Mouse (Mus musculus) MEL (cell line): ENCODE results near the gene Gstt2.

Source experiments
- BHLHE40 ChIP-seq: IDR thresholded peaks from 2 replicates; pipeline ENCODE4 v1.6.1; 2012; ENCODE audit warnings: low read depth, mild to moderate bottlenecking, inconsistent platforms, low read length, improper control_type of control experiment, borderline replicate concordance
- CTCF ChIP-seq, 3 experiments: IDR thresholded peaks in 2 of 3; conservative IDR thresholded peaks in 1 of 3; 2 replicates each; pipeline ENCODE4 v1.5.1; 2011 to 2012; ENCODE audit warnings: low read length in 3 of 3, low read depth in 2 of 3, mild to moderate bottlenecking in 2 of 3, improper control_type of control experiment in 1 of 3, inconsistent platforms in 1 of 3, mixed read lengths in 1 of 3, moderate library complexity in 1 of 3; ENCODE audit not compliant: control insufficient read depth in 1 of 3, insufficient read depth in 1 of 3, poor library complexity in 1 of 3, severe bottlenecking in 1 of 3
- EP300 ChIP-seq, 2 experiments: IDR thresholded peaks; 2 replicates each; pipeline ENCODE4 v1.6.1; 2011; ENCODE audit warnings: improper control_type of control experiment in 2 of 2, low read length in 2 of 2, low read depth in 1 of 2, mild to moderate bottlenecking in 1 of 2
- JUND ChIP-seq: IDR thresholded peaks from 2 replicates; pipeline ENCODE4 v1.6.1; 2011; ENCODE audit warnings: low read depth, mild to moderate bottlenecking, improper control_type of control experiment, low read length
- MEF2A ChIP-seq: IDR thresholded peaks from 2 replicates; pipeline ENCODE4 v1.6.1; 2014; ENCODE audit warnings: low read depth, mild to moderate bottlenecking, inconsistent platforms, low read length, improper control_type of control experiment; ENCODE audit not compliant: poor library complexity, insufficient replicate concordance, severe bottlenecking; ENCODE audit errors: extremely low read depth
- NELFE ChIP-seq: IDR thresholded peaks from 2 replicates; pipeline ENCODE4 v1.6.1; 2011; ENCODE audit warnings: low read depth, low read length, improper control_type of control experiment
- POLR2A ChIP-seq, 2 experiments: IDR thresholded peaks; 2 replicates each; pipeline ENCODE4 v1.6.1; 2011 to 2012; ENCODE audit warnings: low read length in 2 of 2, mild to moderate bottlenecking in 2 of 2, control low read depth in 1 of 2, improper control_type of control experiment in 1 of 2, low read depth in 1 of 2, moderate library complexity in 1 of 2; ENCODE audit not compliant: control insufficient read depth in 1 of 2, insufficient read depth in 1 of 2, poor library complexity in 1 of 2
- POLR2AphosphoS2 ChIP-seq: IDR thresholded peaks from 2 replicates; pipeline ENCODE4 v1.6.1; 2011; ENCODE audit warnings: low read length, improper control_type of control experiment
- RAD21 ChIP-seq: IDR thresholded peaks from 2 replicates; pipeline ENCODE4 v1.6.1; 2011; ENCODE audit warnings: mild to moderate bottlenecking, low read depth, low read length, improper control_type of control experiment
- ZKSCAN1 ChIP-seq: IDR thresholded peaks from 2 replicates; pipeline ENCODE4 v1.6.1; 2012; ENCODE audit warnings: low read depth, mild to moderate bottlenecking, inconsistent platforms, low read length, improper control_type of control experiment, moderate library complexity
- ZMIZ1 ChIP-seq: IDR thresholded peaks from 2 replicates; pipeline ENCODE4 v1.6.1; 2012; ENCODE audit warnings: low read depth, mild to moderate bottlenecking, inconsistent platforms, low read length, improper control_type of control experiment, moderate library complexity
- ZNF384 ChIP-seq: IDR thresholded peaks from 2 replicates; pipeline ENCODE4 v1.6.1; 2012; ENCODE audit warnings: low read depth, mild to moderate bottlenecking, inconsistent platforms, low read length, improper control_type of control experiment

GRCm38 (mm10) chr10:75823782-75824181 is 13.4 kb downstream of the Gstt2 start:
- TF ChIP-seq CTCF (IDR thresholded peaks at IDR 0.05 in 2 of 3, conservative IDR thresholded peaks at IDR 0.05 in 1 of 3; ENCODE audit: control insufficient read depth in 1 of 3, insufficient read depth in 1 of 3, low read depth in 2 of 3, low read length in 3 of 3, poor library complexity in 1 of 3, severe bottlenecking in 1 of 3) (no peak), NELFE (no peak), RAD21 (no peak), POLR2A (IDR thresholded peaks at IDR 0.05; ENCODE audit: control insufficient read depth in 1 of 2, insufficient read depth in 1 of 2, low read depth in 1 of 2, low read length in 2 of 2, poor library complexity in 1 of 2) (no peak), ZNF384 (no peak), POLR2AphosphoS2 (no peak), ZKSCAN1 (no peak), BHLHE40 (no peak), ZMIZ1 (no peak), EP300 (IDR thresholded peaks at IDR 0.05; ENCODE audit: low read depth in 1 of 2, low read length in 2 of 2) (no peak), MEF2A (no peak), JUND (no peak)
